Mouse (Mus musculus): ENCODE results near the gene Trpv6.

Gene Trpv6

GRCm38 (mm10) chr6:41621241-41621990 lies 14.8 kb downstream of the Trpv6 start:
- no peak for DNase-seq (ENCODE audit: low spot score in 2 of 2)

- DNase-seq (ENCODE audit: low spot score in 2 of 2) = no peak
These were observed 15.9 kb downstream of the Trpv6 start for GRCm38 (mm10) chr6:41620173-41620798.

- DNase-seq (ENCODE audit: low spot score in 2 of 2) = no peak
These were observed 28.6 kb downstream of the Trpv6 start for GRCm38 (mm10) chr6:41607637-41608036.

GRCm38 (mm10) chr6:41606214-41606613 lies 30.0 kb downstream of the Trpv6 start:
- DNase-seq (ENCODE audit: low spot score in 2 of 2) = no peak

GRCm38 (mm10) chr6:41605794-41606104 lies 30.5 kb downstream of the Trpv6 start:
- DNase-seq (ENCODE audit: low spot score in 2 of 2) = no peak

- DNase-seq (ENCODE audit: low spot score in 2 of 2) = peak; percentile 39 to 67
These were observed 31.0 kb downstream of the Trpv6 start, which contains the start of gene Ephb6 for GRCm38 (mm10) chr6:41605061-41605793. Ephb6 (plus strand) TSS chr6:41605482.

GRCm38 (mm10) chr6:41604401-41605050 lies 31.7 kb downstream of the Trpv6 start:
- DNase-seq (ENCODE audit: low spot score in 2 of 2) = peak in 1 of 2 experiments; percentile 67

GRCm38 (mm10) chr6:41582189-41582588 lies 54.0 kb downstream of the Trpv6 start:
- no peak for DNase-seq (ENCODE audit: low spot score in 2 of 2)

GRCm38 (mm10) chr6:41581295-41581694 lies 54.9 kb downstream of the Trpv6 start:
- DNase-seq (ENCODE audit: low spot score in 2 of 2) = no peak

GRCm38 (mm10) chr6:41577297-41577696 lies 58.9 kb downstream of the Trpv6 start:
- no peak for DNase-seq (ENCODE audit: low spot score in 2 of 2)

GRCm38 (mm10) chr6:41576526-41577097 lies 59.6 kb downstream of the Trpv6 start:
- DNase-seq (ENCODE audit: low spot score in 2 of 2) = no peak

Data from spleen, postnatal 4 days (tissue).